ENCODE assay signal across 8 mouse cellular contexts in genomic region chrX:136196873-136197272, GRCm38 (mm10). TPM values are rescaled to one million over a fixed set of nuclear protein-coding genes. Genes with fewer than 3 reads are reported as not detected.
DNase-seq lines count a peak whose midpoint lies in the region; ATAC-seq lines count a peak whose summit lies in the region.

No protein-coding gene starts in this region.

- no peak overlapping the region for H3K27ac ChIP-seq in forebrain, embryonic 10.5 days
- H3K27ac ChIP-seq in forebrain, embryonic 13.5 days: no peak overlapping the region
- no peak overlapping the region for H3K27ac ChIP-seq in midbrain, embryonic 11.5 days (ENCODE audit: low read depth, low read length)
- no peak overlapping the region for H3K27ac ChIP-seq in midbrain, embryonic 16.5 days (ENCODE audit: low read length)
- H3K27ac ChIP-seq in forebrain, embryonic 16.5 days (ENCODE audit: low read length): no peak overlapping the region

- peak; percentile 35 for DNase-seq in forebrain, embryonic 10.5 days (ENCODE audit: extremely low spot score, low spot score)
- peak; percentile 90 for DNase-seq in midbrain, embryonic 11.5 days (ENCODE audit: low spot score, missing footprints)
- DNase-seq in adrenal gland, postnatal 36 days: peak; percentile 35 to 47
- peak; percentile 27 to 67 for DNase-seq in kidney, postnatal 36 days
- peak; percentile 7 to 32 for DNase-seq in spleen, postnatal 14 days (ENCODE audit: low spot score in 2 of 2)

- no peaks in the 10 kb centered on the region for H3K36me3 ChIP-seq in forebrain, embryonic 10.5 days (replicated peaks)
- no peaks in the 10 kb centered on the region for H3K36me3 ChIP-seq in forebrain, embryonic 13.5 days (ENCODE audit: poor library complexity, severe bottlenecking)
- H3K36me3 ChIP-seq in midbrain, embryonic 11.5 days (ENCODE audit: control insufficient read depth, insufficient read depth, low read length): no peaks in the 10 kb centered on the region
- H3K36me3 ChIP-seq in midbrain, embryonic 16.5 days (ENCODE audit: control insufficient read depth, insufficient read depth, low read length): no peaks in the 10 kb centered on the region
- no peaks in the 10 kb centered on the region for H3K36me3 ChIP-seq in forebrain, embryonic 16.5 days (ENCODE audit: control insufficient read depth, insufficient read depth)

- WGBS in forebrain, embryonic 10.5 days: 64% methylated on average over 1 of the region's 1 CpGs
- 28% methylated on average over 1 of the region's 1 CpGs for WGBS in forebrain, embryonic 13.5 days
- WGBS in midbrain, embryonic 11.5 days: 56% methylated on average over 1 of the region's 1 CpGs
- 67% methylated on average over 1 of the region's 1 CpGs for WGBS in midbrain, embryonic 16.5 days
- 74% methylated on average over 1 of the region's 1 CpGs for WGBS in forebrain, embryonic 16.5 days

- H3K4me2 ChIP-seq in forebrain, embryonic 13.5 days: no peak overlapping the region
- no peak overlapping the region for H3K4me2 ChIP-seq in midbrain, embryonic 11.5 days
- no peak overlapping the region for H3K4me2 ChIP-seq in midbrain, embryonic 16.5 days (ENCODE audit: low read length)
- no peak overlapping the region for H3K4me2 ChIP-seq in forebrain, embryonic 16.5 days (ENCODE audit: low read length)

- ATAC-seq in forebrain, embryonic 13.5 days: no peak
- no peak for ATAC-seq in midbrain, embryonic 11.5 days (ENCODE audit: low FRiP score)
- ATAC-seq in midbrain, embryonic 16.5 days: no peak
- no peak for ATAC-seq in forebrain, embryonic 16.5 days

- H3K9me3 ChIP-seq in forebrain, embryonic 10.5 days: no peaks in the 10 kb centered on the region
- H3K9me3 ChIP-seq in forebrain, embryonic 13.5 days (replicated peaks): no peaks in the 10 kb centered on the region
- no peaks in the 10 kb centered on the region for H3K9me3 ChIP-seq in midbrain, embryonic 11.5 days (ENCODE audit: control insufficient read depth, low read length)
- no peaks in the 10 kb centered on the region for H3K9me3 ChIP-seq in midbrain, embryonic 16.5 days (replicated peaks; ENCODE audit: control insufficient read depth, low read length, poor library complexity, severe bottlenecking)
- no peaks in the 10 kb centered on the region for H3K9me3 ChIP-seq in forebrain, embryonic 16.5 days (ENCODE audit: control insufficient read depth, low read length)

- H3K27me3 ChIP-seq in forebrain, embryonic 10.5 days (ENCODE audit: poor library complexity, severe bottlenecking): peaks cover 39% of the 10 kb centered on the region
- no peaks in the 10 kb centered on the region; the same call in 1 of the 2 replicates for H3K27me3 ChIP-seq in forebrain, embryonic 13.5 days
- no peaks in the 10 kb centered on the region for H3K27me3 ChIP-seq in midbrain, embryonic 11.5 days (ENCODE audit: control insufficient read depth, insufficient read depth, low read length)
- H3K27me3 ChIP-seq in midbrain, embryonic 16.5 days (ENCODE audit: control insufficient read depth, insufficient read depth, low read depth, low read length): no peaks in the 10 kb centered on the region
- no peaks in the 10 kb centered on the region for H3K27me3 ChIP-seq in forebrain, embryonic 16.5 days (replicated peaks; ENCODE audit: control insufficient read depth, insufficient read depth, low read length)

- no peak overlapping the region for H3K4me3 ChIP-seq in forebrain, embryonic 10.5 days
- H3K4me3 ChIP-seq in forebrain, embryonic 13.5 days: no peak overlapping the region
- no peak overlapping the region for H3K4me3 ChIP-seq in midbrain, embryonic 11.5 days (ENCODE audit: low read depth, low read length)
- H3K4me3 ChIP-seq in midbrain, embryonic 16.5 days (ENCODE audit: low read depth, low read length): no peak overlapping the region
- H3K4me3 ChIP-seq in forebrain, embryonic 16.5 days (replicated peaks; ENCODE audit: low read length): no peak overlapping the region

- no peak overlapping the region for H3K9ac ChIP-seq in forebrain, embryonic 13.5 days
- H3K9ac ChIP-seq in midbrain, embryonic 11.5 days (ENCODE audit: low read length): no peak overlapping the region
- H3K9ac ChIP-seq in midbrain, embryonic 16.5 days (ENCODE audit: low read depth, low read length): no peak overlapping the region
- H3K9ac ChIP-seq in forebrain, embryonic 16.5 days (replicated peaks; ENCODE audit: low read depth, low read length): no peak overlapping the region

- no peaks in the 10 kb centered on the region for H3K4me1 ChIP-seq in forebrain, embryonic 10.5 days
- no peaks in the 10 kb centered on the region for H3K4me1 ChIP-seq in forebrain, embryonic 13.5 days
- H3K4me1 ChIP-seq in midbrain, embryonic 11.5 days (ENCODE audit: control insufficient read depth, insufficient read depth, low read length): no peaks in the 10 kb centered on the region
- H3K4me1 ChIP-seq in midbrain, embryonic 16.5 days (ENCODE audit: control insufficient read depth, insufficient read depth, low read length): no peaks in the 10 kb centered on the region
- H3K4me1 ChIP-seq in forebrain, embryonic 16.5 days (replicated peaks; ENCODE audit: control insufficient read depth, insufficient read depth, low read length): no peaks in the 10 kb centered on the region

RNA-seq across cellular contexts. Expression of gene Tceal5, which starts 6.8 kb away (rescaled TPM):
- 3.9 and 5.3 TPM in 2 replicates for polyA plus RNA-seq in forebrain, embryonic 10.5 days (2016; fragmentation: Nextera tagmentation; extraction: Ambion mirVana)
- polyA plus RNA-seq in forebrain, embryonic 13.5 days (2015; fragmentation: Nextera tagmentation; extraction: Ambion mirVana): 11.0 and 13.0 TPM in 2 replicates
- polyA plus RNA-seq in midbrain, embryonic 11.5 days (2014; fragmentation: Nextera tagmentation; extraction: Ambion mirVana): 1.8 and 2.6 TPM in 2 replicates
- 31.8 and 38.9 TPM in 2 replicates for polyA plus RNA-seq in midbrain, embryonic 16.5 days (2015; fragmentation: Nextera tagmentation; extraction: Ambion mirVana)
- 1 to 10 TPM in 1 of 2 experiments, not detected in 1; 1.8 TPM for total RNA-seq in adrenal gland, postnatal 36 days (2021)
- polyA plus RNA-seq in forebrain, embryonic 16.5 days (2015; fragmentation: Nextera tagmentation; extraction: Ambion mirVana): 14.6 and 23.0 TPM in 2 replicates

RNA-seq across cellular contexts. Expression of gene Tceal7, which starts 17.7 kb away (rescaled TPM):
- polyA plus RNA-seq in forebrain, embryonic 10.5 days (2016; fragmentation: Nextera tagmentation; extraction: Ambion mirVana): 0.59 and 1.1 TPM in 2 replicates
- polyA plus RNA-seq in forebrain, embryonic 13.5 days (2015; fragmentation: Nextera tagmentation; extraction: Ambion mirVana): 1.3 and 1.5 TPM in 2 replicates
- polyA plus RNA-seq in midbrain, embryonic 11.5 days (2014; fragmentation: Nextera tagmentation; extraction: Ambion mirVana): 0.81 and 1.0 TPM in 2 replicates
- polyA plus RNA-seq in midbrain, embryonic 16.5 days (2015; fragmentation: Nextera tagmentation; extraction: Ambion mirVana): 3.9 and 4.2 TPM in 2 replicates
- total RNA-seq in adrenal gland, postnatal 36 days (2021): not detected
- 2.1 and 2.3 TPM in 2 replicates for polyA plus RNA-seq in forebrain, embryonic 16.5 days (2015; fragmentation: Nextera tagmentation; extraction: Ambion mirVana)

RNA-seq across cellular contexts. Expression of gene Bex1, which starts 18.4 kb away (rescaled TPM):
- 186 and 192 TPM in 2 replicates for polyA plus RNA-seq in forebrain, embryonic 10.5 days (2016; fragmentation: Nextera tagmentation; extraction: Ambion mirVana)
- 177 and 185 TPM in 2 replicates for polyA plus RNA-seq in forebrain, embryonic 13.5 days (2015; fragmentation: Nextera tagmentation; extraction: Ambion mirVana)
- 109 and 129 TPM in 2 replicates for polyA plus RNA-seq in midbrain, embryonic 11.5 days (2014; fragmentation: Nextera tagmentation; extraction: Ambion mirVana)
- 271 and 313 TPM in 2 replicates for polyA plus RNA-seq in midbrain, embryonic 16.5 days (2015; fragmentation: Nextera tagmentation; extraction: Ambion mirVana)
- total RNA-seq in adrenal gland, postnatal 36 days (2021): 10 to 100 TPM in 1 of 2 experiments, 1 to 10 TPM in 1; 9.7 to 14.6 TPM
- polyA plus RNA-seq in forebrain, embryonic 16.5 days (2015; fragmentation: Nextera tagmentation; extraction: Ambion mirVana): 176 and 223 TPM in 2 replicates

RNA-seq across cellular contexts. Expression of gene Tceal8, which starts 24.7 kb away (rescaled TPM):
- polyA plus RNA-seq in forebrain, embryonic 10.5 days (2016; fragmentation: Nextera tagmentation; extraction: Ambion mirVana): 166 and 173 TPM in 2 replicates
- polyA plus RNA-seq in forebrain, embryonic 13.5 days (2015; fragmentation: Nextera tagmentation; extraction: Ambion mirVana): 127 and 135 TPM in 2 replicates
- polyA plus RNA-seq in midbrain, embryonic 11.5 days (2014; fragmentation: Nextera tagmentation; extraction: Ambion mirVana): 214 and 243 TPM in 2 replicates
- polyA plus RNA-seq in midbrain, embryonic 16.5 days (2015; fragmentation: Nextera tagmentation; extraction: Ambion mirVana): 121 and 125 TPM in 2 replicates
- total RNA-seq in adrenal gland, postnatal 36 days (2021): 10 to 100 TPM; 53.8 to 56.6 TPM
- 109 and 120 TPM in 2 replicates for polyA plus RNA-seq in forebrain, embryonic 16.5 days (2015; fragmentation: Nextera tagmentation; extraction: Ambion mirVana)

RNA-seq across cellular contexts. Expression of gene Tceal9, which starts 48.0 kb away (rescaled TPM):
- 360 and 363 TPM in 2 replicates for polyA plus RNA-seq in forebrain, embryonic 10.5 days (2016; fragmentation: Nextera tagmentation; extraction: Ambion mirVana)
- 385 and 419 TPM in 2 replicates for polyA plus RNA-seq in forebrain, embryonic 13.5 days (2015; fragmentation: Nextera tagmentation; extraction: Ambion mirVana)
- polyA plus RNA-seq in midbrain, embryonic 11.5 days (2014; fragmentation: Nextera tagmentation; extraction: Ambion mirVana): 418 and 447 TPM in 2 replicates
- 261 and 272 TPM in 2 replicates for polyA plus RNA-seq in midbrain, embryonic 16.5 days (2015; fragmentation: Nextera tagmentation; extraction: Ambion mirVana)
- total RNA-seq in adrenal gland, postnatal 36 days (2021): 100 to 1,000 TPM; 373 to 421 TPM
- polyA plus RNA-seq in forebrain, embryonic 16.5 days (2015; fragmentation: Nextera tagmentation; extraction: Ambion mirVana): 290 and 303 TPM in 2 replicates

Comparison
In these comparisons a context has a peak if more than half of its experiments do, and no peak if none do; other contexts are left out.
1. DNase-seq: peak in every context shown above with its lines; median percentile 90 in midbrain, embryonic 11.5 days; 47 in kidney, postnatal 36 days; 41 in adrenal gland, postnatal 36 days; 35 in forebrain, embryonic 10.5 days; 20 in spleen, postnatal 14 days.